Mouse (Mus musculus) adrenal gland, adult (tissue): ENCODE results near the gene Gngt2.

Experiments used
- DNase-seq, 2 experiments: peaks; one replicate each; pipeline ENCODE4 v3.0.0; 2022 to 2023; ENCODE audit warnings: low spot score in 1 of 2; ENCODE audit not compliant: inconsistent age in 2 of 2

The Gngt2 gene

DNA sequence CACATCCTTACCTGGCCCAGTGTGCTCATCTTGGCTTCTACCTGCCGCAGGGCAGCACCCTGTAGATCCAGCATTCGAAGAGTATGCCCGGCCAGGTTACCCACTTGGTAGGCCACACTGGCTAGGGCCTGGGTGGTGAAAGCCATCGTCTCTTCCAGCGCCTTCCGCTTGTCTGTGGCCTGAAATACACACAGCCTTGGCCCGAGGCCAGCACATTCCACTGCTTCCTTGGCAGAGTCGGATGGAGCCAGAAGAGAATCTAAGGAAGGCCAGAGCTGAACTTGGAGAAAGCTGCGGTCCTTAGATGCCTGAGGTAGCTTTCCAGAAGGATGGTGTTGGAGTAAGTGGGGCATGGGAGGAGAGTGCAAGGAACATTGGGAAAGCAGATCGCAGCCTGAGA lies at the start of gene Gngt2:
Gngt2 (plus strand) TSS at position 158 of the 400 bp plus-strand sequence.
- DNase-seq, result peak; percentile 85 to 93

DNA sequence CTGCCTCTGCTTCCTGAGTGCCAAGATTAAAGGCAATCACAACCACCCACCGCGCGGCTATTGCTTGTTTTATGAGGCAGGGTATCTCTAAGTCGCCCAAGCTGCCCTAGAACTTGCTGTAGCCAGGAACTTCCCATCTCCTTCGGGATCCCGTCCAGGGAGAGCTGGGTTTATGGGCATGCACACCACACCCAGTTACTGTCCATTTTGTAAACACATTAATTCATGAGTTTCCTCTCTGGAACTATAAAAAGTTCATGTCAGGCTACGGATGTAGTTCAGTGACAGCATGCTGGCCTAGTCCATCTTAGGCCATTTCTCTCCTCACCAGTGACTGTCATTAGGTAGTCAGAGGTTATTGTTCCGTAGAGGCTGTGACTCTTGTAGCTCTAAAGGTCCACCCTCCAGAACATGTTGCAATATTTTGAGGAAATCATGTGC lies 47.5 kb upstream of the Gngt2 start:
- peak in 1 of 2 experiments; percentile 83 for DNase-seq

DNA sequence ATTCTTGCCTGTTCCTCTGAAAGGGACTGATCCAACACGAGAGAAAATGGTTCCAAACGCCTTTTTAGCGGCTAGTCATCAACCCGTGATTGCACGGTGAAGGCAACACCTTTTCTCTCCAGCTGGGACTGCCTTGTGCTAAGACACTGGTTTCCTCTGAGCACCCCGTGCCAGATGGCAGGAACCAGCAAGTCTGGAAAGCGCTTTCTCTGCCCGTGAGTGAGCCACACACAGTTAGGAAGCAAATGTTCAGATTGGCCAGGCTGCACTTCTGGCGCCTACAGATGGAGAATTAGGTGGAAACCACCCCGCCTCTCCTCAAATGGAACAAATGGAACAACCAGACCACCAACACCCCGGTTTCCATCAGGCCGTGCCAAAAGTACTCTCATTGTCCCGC lies 45.2 kb upstream of the Gngt2 start:
- DNase-seq, result no peak

DNA sequence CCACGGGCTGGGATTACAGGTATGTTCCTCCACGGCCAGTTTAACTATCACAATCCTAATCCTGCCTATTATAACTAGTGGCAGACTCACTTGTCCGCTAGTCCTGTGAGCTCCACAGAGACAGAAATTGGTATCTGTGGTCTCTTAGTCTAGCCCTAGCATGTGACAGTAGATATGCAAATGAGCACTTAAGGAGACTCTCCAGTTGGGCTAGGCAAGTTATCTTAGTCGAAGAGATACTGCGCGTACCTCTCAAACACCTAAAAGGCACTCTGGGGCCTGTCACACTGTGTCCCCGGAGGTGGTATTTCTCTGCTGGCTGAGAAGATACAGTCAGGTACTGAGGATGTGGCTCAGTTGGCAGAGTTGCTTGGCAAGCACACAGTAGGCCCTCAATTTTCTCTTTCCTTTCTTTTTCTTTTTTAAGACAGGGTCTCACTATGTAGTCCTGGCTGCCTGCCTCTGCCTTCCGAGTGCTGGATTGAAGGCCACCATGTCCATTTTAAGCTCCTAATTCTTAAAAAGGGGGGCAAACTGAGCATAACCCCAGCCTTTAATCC lies 44.0 kb upstream of the Gngt2 start:
- DNase-seq, result no peak

DNA sequence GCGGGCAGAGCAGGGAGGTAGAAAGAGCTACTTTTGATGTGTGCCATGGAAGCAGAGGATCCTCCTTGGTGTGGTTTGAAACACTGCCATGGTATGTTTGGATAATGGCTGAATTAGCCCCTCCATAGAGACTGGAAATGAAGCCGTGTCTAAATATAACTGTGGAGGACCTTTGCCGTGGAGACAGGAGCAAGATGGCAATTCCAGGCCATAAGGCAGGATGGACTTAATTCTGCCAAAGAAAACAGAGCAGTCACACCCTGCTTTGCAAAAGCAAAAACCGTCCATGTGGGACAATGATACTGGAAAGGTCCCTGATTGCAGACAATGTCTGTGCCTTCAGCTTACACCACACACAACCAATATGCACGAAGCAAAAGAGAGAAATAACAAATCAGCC lies 42.8 kb upstream of the Gngt2 start:
- DNase-seq, result no peak

DNA sequence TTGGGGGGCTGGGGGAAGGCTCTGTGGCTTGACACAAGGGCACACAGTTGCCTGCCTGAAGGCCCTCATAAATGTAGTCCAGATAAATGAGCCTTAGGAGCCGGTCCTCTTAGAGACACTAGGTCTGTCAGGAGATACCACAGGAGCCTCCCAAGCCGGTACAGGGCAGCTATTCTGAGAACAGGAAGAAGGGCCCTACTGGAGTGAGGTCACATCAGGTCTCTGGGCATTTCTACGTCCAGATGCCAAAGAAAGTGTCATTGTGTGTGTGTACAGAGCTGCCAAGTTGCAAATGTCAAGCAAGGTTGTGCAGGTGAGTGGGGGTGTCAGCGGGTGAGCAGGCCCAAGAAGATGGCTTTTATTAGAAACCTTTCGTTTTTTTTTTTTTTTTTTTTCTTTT lies 41.4 kb upstream of the Gngt2 start:
- peak in 1 of 2 experiments; percentile 67 for DNase-seq

DNA sequence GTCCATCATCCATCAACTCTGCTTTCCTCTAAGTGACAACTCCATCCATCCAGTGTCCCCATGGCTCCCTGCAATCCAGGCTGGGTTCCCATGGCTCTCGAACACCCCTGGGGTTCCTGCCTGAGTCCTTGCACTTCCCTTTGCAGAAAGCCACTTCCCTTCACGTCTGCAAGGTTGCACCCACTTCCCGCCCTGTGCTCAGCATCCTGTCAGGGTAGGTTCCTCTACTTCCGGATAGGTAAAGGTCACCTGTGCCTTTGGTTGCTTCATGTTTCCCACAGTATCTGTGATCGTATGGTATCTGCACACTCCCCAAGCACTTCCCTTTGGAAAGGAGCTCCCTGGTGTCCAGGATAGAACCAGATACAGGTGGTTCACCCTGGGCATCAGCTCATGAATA lies 32.0 kb upstream of the Gngt2 start:
- DNase-seq, result peak in 1 of 2 experiments; percentile 48

DNA sequence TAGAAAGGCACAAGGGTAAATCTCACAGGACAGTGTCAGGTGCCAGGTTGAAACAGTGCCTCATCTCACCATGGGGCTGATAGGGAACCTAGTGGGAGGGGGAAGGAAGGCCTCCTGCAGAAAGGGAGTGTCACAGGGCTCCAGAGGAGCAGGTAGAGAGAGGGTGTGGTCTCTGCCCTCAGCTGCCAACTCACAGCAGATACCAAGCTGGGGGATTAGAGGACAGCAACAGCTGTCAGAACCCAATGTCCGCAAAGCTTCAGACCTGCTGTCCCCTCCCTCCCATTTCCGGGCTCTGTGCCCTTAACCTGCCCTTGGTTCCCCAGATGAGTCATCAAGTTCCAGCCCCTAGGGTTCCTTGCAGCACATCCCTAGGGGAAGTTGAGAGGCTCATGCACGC lies 31.5 kb upstream of the Gngt2 start:
- DNase-seq, result peak; percentile 75 to 90

DNA sequence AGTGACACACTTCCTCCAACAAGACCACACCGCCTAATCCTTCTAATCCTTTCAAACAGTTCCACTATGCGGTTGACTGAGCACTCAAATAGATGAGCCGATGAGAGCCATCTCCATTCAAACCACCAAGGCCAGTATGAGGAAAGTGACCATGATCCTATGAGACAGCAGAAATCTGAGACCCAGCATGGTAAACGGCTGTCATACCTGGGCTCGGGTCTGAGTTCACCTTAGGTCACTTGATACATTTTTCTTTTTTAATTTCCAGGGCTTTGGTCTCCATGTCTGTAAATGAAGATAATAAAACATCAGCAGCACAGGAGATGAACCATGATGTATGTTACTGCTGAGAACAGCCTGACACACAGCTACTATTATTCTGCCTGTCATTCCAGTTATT lies 29.1 kb upstream of the Gngt2 start:
- DNase-seq, result no peak

DNA sequence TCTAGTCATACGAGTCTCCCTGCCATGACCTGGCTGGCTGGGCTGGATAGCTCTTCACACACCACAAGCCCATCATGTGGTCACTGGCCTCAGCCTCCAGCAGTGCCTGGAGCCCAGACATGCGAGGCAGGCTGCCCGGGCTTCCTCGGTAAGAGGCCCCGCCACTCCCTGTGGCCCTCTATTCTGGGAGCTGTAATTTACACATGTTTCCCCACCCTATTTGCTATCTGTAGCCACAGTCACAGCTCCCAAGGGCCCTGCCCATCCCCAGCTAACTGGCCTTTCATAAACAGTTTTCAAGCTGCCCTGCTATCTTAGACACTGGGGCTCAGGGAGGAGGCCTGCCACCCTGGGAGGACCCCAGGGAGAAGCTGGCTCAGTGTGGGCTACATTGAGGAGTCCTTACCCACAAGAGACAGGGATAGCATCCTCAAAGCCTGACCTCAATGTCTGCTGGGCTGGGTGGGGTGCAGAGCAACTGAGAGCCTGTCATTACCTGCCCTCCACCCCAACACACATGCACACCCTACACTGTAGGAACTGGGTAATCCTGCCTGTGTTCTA lies 28.5 kb upstream of the Gngt2 start:
- peak in 1 of 2 experiments; percentile 23 for DNase-seq

DNA sequence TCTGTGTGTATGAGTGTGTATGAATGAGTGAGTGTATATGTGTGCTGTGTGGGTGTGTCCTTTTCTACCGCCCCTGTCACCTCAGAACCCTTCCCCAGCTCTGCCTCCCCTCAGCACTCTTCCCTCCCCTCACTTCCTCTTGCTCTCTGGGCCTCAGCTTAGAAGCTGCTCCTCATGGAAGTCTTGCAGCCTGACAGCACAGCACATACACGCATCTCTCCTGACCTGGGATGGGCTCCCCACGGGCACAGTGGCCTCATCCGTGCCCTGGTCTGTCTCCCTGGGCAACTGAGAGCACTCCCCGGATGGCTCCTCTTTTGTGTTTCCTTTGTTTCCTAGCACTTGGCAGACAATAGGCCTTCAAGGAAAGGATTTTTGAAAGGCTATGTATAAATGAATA lies 27.4 kb upstream of the Gngt2 start:
- peak in 1 of 2 experiments; percentile 22 for DNase-seq

DNA sequence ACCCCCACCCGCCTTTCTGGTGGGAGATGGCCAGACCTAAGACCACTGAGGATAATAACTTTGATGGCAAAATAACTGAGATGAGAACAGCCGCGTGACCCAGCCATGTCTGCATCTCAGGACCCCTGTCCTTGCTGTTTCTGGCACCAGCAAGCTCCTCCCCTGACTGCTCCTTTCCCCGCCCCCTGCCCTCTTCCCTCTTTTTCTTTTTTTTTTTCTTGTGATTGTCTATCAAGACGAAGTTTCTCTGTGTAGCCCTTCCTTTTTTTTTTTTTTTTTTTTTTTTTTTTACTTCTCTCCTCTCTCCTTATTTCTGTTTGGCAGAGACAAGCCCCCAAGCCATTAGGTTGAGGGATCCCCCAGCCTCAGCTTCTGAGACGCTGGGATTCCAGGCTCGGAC lies 26.2 kb upstream of the Gngt2 start:
- no peak for DNase-seq

DNA sequence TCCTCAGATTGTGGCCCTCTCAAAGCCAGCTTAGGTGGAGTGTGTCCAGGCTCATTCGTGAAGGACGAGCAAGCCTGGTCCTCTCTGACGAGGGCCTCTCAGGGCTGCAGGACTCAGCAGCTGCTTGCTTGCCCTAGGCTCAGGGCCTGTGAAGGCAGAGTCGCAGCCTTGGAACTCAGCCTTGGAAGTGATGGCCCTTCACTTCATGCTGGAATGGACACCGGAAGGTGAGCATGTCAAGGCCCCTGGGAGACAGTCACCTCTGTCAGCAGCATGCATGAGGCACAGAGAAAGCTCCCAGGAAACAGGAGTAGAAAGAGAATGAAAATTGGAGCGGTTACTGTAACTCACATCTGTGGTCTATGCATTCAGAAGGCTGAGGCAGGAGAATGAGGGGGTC lies 25.3 kb upstream of the Gngt2 start:
- DNase-seq, result peak; percentile 48 to 73

DNA sequence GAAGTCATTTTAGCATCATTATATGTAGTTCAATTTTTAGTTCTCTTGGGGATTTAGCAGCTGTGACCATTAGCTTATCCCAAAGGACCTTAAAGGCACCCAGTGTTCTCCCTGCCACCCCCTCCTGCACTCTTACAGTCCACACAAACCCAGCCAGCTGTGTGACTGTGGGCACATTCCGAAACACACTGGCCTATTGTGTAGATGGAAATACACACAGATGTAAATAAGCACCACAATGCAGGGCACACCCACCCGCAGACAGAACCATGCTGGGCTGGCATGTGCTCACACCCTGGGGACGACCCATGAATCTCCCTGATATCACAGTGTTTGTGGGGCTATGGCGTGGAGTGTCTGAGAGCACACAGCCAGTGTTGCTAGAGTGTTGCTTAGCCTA lies 24.8 kb upstream of the Gngt2 start:
- peak in 1 of 2 experiments; percentile 23 for DNase-seq

DNA sequence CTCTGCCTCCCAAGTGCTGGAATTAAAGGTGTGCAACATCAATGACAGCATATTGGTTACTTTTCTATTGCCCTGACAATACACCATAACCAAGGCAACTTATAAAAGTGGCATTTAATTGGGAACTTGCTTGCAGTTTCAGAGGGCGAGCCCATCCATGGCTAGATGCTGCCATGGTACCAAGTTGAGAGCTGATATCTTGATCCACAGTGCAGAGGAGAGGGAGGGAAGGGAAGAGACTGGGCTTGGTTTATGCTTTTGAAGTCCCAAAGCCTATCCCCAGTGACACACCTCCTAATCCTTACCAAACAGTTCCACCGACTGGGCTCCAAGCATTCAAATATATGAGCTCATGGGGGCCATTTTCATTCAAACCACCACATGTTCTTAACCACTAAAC lies 22.9 kb upstream of the Gngt2 start:
- no peak for DNase-seq

DNA sequence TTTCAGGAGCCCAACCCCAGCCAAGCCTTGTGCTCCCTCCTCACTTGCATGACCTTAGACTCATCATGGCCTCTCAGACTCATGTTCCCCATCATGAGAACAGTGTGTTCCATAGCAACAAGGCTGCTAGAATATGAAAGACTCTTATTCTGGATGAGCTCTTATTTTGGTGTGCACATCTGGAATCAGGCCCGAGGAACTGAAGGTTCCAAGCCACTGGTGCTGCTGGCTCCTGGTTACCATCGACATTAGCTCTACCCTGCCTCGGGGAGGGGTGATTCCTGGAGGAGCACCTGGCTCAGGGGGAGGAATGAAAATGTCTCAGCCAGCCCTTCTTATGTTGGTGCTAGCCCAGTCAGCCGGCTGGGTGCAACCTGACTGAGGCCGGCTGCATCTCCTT lies 22.2 kb upstream of the Gngt2 start:
- no peak for DNase-seq

DNA sequence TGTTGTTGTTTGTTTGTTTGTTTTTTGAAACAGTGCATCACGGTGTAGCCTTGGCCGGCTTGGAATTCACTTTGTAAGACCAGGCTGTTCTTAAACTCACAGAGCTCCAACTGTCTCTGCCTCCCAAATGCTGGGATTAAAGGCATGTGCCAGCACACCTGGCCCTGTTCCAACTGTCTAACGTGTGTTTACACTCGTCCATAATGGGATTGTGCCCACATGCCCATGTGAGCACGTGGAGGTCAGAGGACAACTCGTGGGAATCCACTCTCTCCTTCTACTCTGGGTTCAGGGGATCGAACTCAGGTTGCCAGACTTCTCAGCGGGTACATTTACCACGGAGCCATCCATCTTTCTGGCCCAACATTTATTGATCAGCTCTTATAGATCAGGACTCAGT lies 21.6 kb upstream of the Gngt2 start:
- no peak for DNase-seq

DNA sequence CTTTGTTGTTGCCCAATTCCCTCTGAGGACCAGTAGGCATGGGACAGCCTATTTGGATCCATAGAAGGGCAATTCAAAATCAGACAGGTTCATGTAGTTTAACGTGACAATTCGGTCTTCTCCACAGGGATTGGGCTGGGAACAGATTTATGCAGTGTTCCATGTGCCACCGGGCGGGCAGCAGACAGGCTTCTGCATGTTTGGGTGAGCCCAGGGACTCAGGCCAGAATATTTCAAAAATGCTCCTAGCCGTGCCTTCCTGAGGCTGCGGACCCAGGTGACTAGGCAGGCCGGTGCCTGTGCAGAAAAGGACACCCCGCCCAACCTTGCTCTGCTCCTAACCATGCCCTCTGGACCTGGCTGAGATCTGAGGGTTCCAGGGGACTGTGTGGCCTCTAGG lies 17.9 kb upstream of the Gngt2 start:
- DNase-seq, result peak in 1 of 2 experiments; percentile 30

DNA sequence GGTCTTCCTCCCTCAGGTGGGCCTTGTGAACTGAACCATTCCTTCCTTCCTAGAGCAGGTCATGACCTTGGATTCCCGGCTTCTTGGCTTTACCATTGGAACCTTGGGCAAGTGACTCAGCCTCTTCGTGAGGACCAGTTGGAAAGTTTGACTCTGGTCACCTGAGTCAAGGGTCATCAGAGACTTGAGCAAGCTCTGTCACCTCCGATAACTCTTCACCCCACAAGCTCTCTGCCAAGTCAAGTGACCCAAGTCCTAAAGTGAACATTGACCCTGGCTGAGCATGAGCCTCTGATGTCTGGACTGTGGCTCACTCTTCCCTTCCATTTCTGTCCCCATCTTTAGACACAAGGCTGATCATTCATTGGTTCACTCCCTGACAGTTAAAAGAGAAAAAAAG lies 15.5 kb upstream of the Gngt2 start:
- peak in 1 of 2 experiments; percentile 57 for DNase-seq

DNA sequence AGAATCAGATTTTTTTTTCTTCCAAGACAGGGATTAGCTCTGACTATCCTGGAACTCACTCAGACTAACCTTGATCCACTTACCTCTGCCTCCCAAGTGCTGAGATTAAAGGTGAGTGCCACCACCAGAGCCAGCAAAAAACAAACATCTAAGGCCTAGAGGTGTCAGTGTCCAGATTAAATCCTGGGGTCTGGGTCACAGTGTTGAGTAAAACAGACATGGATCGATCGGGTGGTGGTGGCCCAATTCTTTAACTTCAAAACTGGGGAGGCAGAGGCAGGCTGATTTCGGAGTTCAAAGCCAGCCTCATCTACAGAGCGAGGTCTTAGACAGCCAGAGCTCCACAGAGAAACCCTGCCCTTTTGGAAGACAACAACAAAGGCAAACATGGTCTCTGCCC lies 14.6 kb upstream of the Gngt2 start:
- DNase-seq, result peak in 1 of 2 experiments; percentile 33

DNA sequence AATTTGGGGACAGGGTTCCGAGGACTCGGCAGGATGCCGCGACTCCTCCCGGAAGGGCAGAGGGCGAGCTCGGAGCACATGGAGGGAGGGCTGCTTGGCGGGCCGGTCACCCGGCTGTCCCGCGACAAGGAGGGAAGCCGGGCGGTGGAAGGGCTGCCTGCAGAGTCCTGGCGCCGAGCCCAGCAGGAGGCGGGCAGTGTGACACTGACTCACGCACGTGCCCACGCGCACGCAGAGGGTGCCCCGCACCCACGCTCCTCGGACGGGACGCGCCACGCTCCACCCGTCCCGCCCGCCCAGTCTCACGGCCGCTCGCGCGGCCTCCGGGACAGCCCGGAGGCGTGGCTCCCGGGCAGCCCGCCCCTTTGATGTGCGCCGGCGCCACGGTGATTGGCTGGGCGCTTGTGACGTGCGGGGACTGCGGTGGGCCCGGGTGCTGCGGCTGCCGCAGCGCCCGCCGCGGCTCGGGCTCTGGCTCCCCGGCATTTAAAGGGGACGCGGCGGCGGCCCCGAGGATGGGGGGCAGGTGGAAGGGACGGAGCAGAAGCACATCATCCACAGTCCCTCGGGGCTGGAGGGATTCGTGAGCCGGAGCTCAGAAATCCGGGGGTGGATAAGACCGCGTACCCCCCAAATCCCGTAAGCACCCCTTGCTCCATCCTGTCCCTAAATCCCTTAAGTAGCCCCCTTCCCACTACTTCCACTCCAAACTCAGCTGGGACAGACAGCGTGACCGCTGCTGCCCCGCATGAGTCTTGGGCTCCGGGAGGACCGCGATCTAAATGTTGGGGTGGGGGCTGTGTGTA lies 12.7 kb upstream of the Gngt2 start, which contains the start of gene Phospho1:
Phospho1 (plus strand) TSS at position 429 of the 806 bp plus-strand sequence.
- peak; percentile 96 to 97 for DNase-seq

DNA sequence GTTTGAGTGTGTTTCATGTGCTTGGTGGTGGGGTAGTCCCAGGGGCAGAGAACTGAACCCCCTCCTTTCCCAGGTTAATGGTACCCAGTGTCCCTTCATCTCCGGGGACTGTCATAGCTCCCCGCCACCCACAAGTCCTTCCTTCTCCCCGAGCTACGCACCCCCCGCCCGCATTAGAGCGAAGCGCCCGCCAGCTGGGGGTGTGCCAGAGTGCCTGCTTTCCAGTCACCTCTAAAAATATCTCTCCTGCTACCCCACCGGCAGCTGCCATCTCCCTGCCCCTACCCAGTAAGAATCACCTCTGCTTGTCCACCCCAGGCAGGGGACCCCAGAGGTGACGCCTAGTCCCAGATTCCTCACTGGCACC lies 12.2 kb upstream of the Gngt2 start:
- peak; percentile 77 to 86 for DNase-seq
